Mouse (Mus musculus) layer of hippocampus, adult 8-10 months (tissue): ENCODE results near the gene Sde2. TPM values are rescaled to one million over a fixed set of nuclear protein-coding genes. Genes with fewer than 3 reads are reported as not detected.
"Not testable (repeated sequence)": the region's sequence is repeated elsewhere in the genome, so short reads cannot be mapped to it uniquely, and the experiment has no call there.

Experiments
- DNase-seq, 2 experiments: peaks; one replicate each; pipeline ENCODE4 v3.0.0; 2022; ENCODE audit warnings: low spot score in 2 of 2
- total RNA-seq, 4 experiments: library from RNA; stranded (reverse); gene quantifications; 2 replicates each; pipeline ENCODE4 v1.2.4; 2022

Sde2 gene
- total RNA-seq, 4 experiments from 2014 or later: 22.3 to 24.9 (median 22.6) TPM

- DNase-seq: no peak
Observed at GRCm38 (mm10) chr1:180830588-180831346, 20.2 kb upstream of the Sde2 start.

GRCm38 (mm10) chr1:180835273-180836015, 15.5 kb upstream of the Sde2 start:
- no peak for DNase-seq

- DNase-seq: not testable (repeated sequence)
Observed at GRCm38 (mm10) chr1:180836467-180836866, 14.5 kb upstream of the Sde2 start.

- no peak for DNase-seq
Observed at GRCm38 (mm10) chr1:180837186-180837585, 13.7 kb upstream of the Sde2 start.

GRCm38 (mm10) chr1:180838014-180838413, 12.9 kb upstream of the Sde2 start:
- no peak for DNase-seq

GRCm38 (mm10) chr1:180839201-180839910, 11.6 kb upstream of the Sde2 start:
- no peak for DNase-seq

GRCm38 (mm10) chr1:180841561-180842300, 9.2 kb upstream of the Sde2 start:
- DNase-seq: no peak

- DNase-seq: peak; percentile 59 to 60
Observed at GRCm38 (mm10) chr1:180848114-180848510, 2.8 kb upstream of the Sde2 start.

GRCm38 (mm10) chr1:180848511-180849241, 2.3 kb upstream of the Sde2 start:
- DNase-seq: peak; percentile 35 to 61

- peak; percentile 23 to 33 for DNase-seq
Observed at GRCm38 (mm10) chr1:180849701-180850301, 1.1 kb upstream of the Sde2 start.

- DNase-seq: no peak
Observed at GRCm38 (mm10) chr1:180858763-180859162, 7.8 kb downstream of the Sde2 start.

- DNase-seq: no peak
Observed at GRCm38 (mm10) chr1:180860030-180860429, 9.1 kb downstream of the Sde2 start.

- no peak for DNase-seq
Observed at GRCm38 (mm10) chr1:180863606-180864005, 12.7 kb downstream of the Sde2 start.

- DNase-seq: no peak
Observed at GRCm38 (mm10) chr1:180866001-180866400, 15.1 kb downstream of the Sde2 start.

- DNase-seq: no peak
Observed at GRCm38 (mm10) chr1:180870122-180870650, 19.3 kb downstream of the Sde2 start.

GRCm38 (mm10) chr1:180873861-180874484, 23.0 kb downstream of the Sde2 start:
- no peak for DNase-seq

- no peak for DNase-seq
Observed at GRCm38 (mm10) chr1:180874615-180875014, 23.7 kb downstream of the Sde2 start.

GRCm38 (mm10) chr1:180875126-180875525, 24.2 kb downstream of the Sde2 start:
- DNase-seq: no peak

- DNase-seq: no peak
Observed at GRCm38 (mm10) chr1:180877466-180877865, 26.5 kb downstream of the Sde2 start.
